Mouse (Mus musculus): ENCODE data around the gene Col27a1. TPM values are rescaled to one million over a fixed set of nuclear protein-coding genes. Genes with fewer than 3 reads are reported as not detected.

Col27a1 gene
- total and polyA plus RNA-seq, 2 experiments from 2014 or later, result 1.2 to 8.2 TPM

DNA sequence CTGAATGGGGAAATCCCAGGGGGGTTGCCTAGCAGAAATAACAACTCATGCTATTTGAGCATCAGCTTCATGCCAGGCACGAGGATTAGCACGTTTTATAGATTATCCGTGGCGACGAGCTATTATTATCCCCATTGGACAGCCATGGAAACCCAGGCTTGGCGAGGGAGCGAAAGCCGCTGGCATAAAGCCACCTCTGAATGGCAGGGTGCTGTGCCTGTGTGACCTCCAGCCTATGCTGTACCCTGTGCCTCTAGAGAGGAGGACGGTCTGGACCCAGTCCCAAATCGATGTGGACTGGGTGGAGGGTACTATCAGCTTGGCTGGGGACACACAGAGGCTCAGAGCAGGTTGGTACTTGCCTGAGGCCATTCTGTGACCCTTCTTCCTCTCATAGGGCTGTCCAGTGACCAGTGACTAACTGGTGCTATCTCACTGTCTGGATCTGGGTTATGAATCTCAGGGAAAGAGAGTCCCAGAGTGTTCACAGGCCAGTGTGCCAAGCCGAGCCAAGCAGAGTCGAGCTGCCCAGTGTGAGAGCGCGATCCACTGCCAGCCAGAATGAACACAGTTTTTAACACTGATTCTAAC lies 16.3 kb downstream of the Col27a1 start:
- Histone ChIP-seq H3K27ac (ENCODE audit: low read depth) (peak overlapping the region; percentile 80), H3K9me3 (replicated peaks; ENCODE audit: control insufficient read depth, low read length) (no peaks in the 10 kb centered on the region), H3K9ac (replicated peaks; ENCODE audit: low read depth, low read length) (no peak overlapping the region), H3K4me1 (ENCODE audit: control insufficient read depth, insufficient read depth) (peaks cover 58% of the 10 kb centered on the region), H3K27me3 (ENCODE audit: control insufficient read depth, insufficient read depth, low read length) (no peaks in the 10 kb centered on the region), H3K36me3 (replicated peaks; ENCODE audit: control insufficient read depth, insufficient read depth, low read length) (no peaks in the 10 kb centered on the region; the same call in 1 of the 2 replicates), H3K4me3 (ENCODE audit: low read depth, low read length) (no peak overlapping the region), H3K4me2 (ENCODE audit: low read depth, low read length) (no peak overlapping the region)
- 29% methylated on average over 14 of the region's 14 CpGs for WGBS
- peak; percentile 38; the same call in 1 of the 2 replicates for TF ChIP-seq EP300 (IDR thresholded peaks at IDR 0.05; ENCODE audit: low read depth)
- TF ChIP-seq CTCF (IDR thresholded peaks at IDR 0.05; ENCODE audit: low read depth), result no peak
- peak; percentile 57 for DNase-seq (ENCODE audit: low spot score)
- peak; percentile 53 for ATAC-seq (ENCODE audit: insufficient read depth, low read depth)

- H3K27me3 ChIP-seq (ENCODE audit: control insufficient read depth, insufficient read depth, low read length), result no peaks in the 10 kb centered on the region
- H3K9me3 ChIP-seq (replicated peaks; ENCODE audit: control insufficient read depth, low read length), result no peaks in the 10 kb centered on the region
- ATAC-seq (ENCODE audit: insufficient read depth, low read depth) (peak; percentile 40), DNase-seq (ENCODE audit: low spot score) (peak; percentile 74)
- no peak overlapping the region for H3K9ac ChIP-seq (replicated peaks; ENCODE audit: low read depth, low read length)
- peaks cover 58% of the 10 kb centered on the region for H3K4me1 ChIP-seq (ENCODE audit: control insufficient read depth, insufficient read depth)
- H3K36me3 ChIP-seq (replicated peaks; ENCODE audit: control insufficient read depth, insufficient read depth, low read length), result no peaks in the 10 kb centered on the region
- TF ChIP-seq EP300 (IDR thresholded peaks at IDR 0.05; ENCODE audit: low read depth), result no peak
- no peak for TF ChIP-seq CTCF (IDR thresholded peaks at IDR 0.05; ENCODE audit: low read depth)
- no peak overlapping the region for H3K4me2 ChIP-seq (ENCODE audit: low read depth, low read length)
- WGBS, result 26% methylated on average over 1 of the region's 1 CpGs
- no peak overlapping the region for H3K4me3 ChIP-seq (ENCODE audit: low read depth, low read length)
- H3K27ac ChIP-seq (ENCODE audit: low read depth), result no peak overlapping the region
Observed at GRCm38 (mm10) chr4:63231121-63231520, 17.3 kb downstream of the Col27a1 start.

GRCm38 (mm10) chr4:63232542-63233020 lies 18.8 kb downstream of the Col27a1 start:
- peaks cover 62% of the 10 kb centered on the region for H3K4me1 ChIP-seq (ENCODE audit: control insufficient read depth, insufficient read depth)

GRCm38 (mm10) chr4:63233557-63234452 lies 20.0 kb downstream of the Col27a1 start:
- ATAC-seq (ENCODE audit: insufficient read depth, low read depth) (0 out of 2 replicates have a peak, but pooled peaks have one; percentile 22), DNase-seq (ENCODE audit: low spot score) (peak; percentile 78)
- H3K9ac ChIP-seq (replicated peaks; ENCODE audit: low read depth, low read length), result no peak overlapping the region

More at GRCm38 (mm10) chr4:63232542-63233020, 18.8 kb downstream of the Col27a1 start:
- ATAC-seq (ENCODE audit: insufficient read depth, low read depth) (no peak), DNase-seq (ENCODE audit: low spot score) (no peak)
- H3K4me3 ChIP-seq (ENCODE audit: low read depth, low read length), result no peak overlapping the region
- WGBS, result 36% methylated on average over 2 of the region's 2 CpGs
- peak overlapping the region; percentile 37; the same call in 1 of the 2 replicates for H3K27ac ChIP-seq (ENCODE audit: low read depth)
- no peak overlapping the region for H3K9ac ChIP-seq (replicated peaks; ENCODE audit: low read depth, low read length)
- no peak overlapping the region for H3K4me2 ChIP-seq (ENCODE audit: low read depth, low read length)
- TF ChIP-seq CTCF (IDR thresholded peaks at IDR 0.05; ENCODE audit: low read depth) (no peak), EP300 (IDR thresholded peaks at IDR 0.05; ENCODE audit: low read depth) (no peak)
- no peaks in the 10 kb centered on the region for H3K36me3 ChIP-seq (replicated peaks; ENCODE audit: control insufficient read depth, insufficient read depth, low read length)
- no peaks in the 10 kb centered on the region for H3K9me3 ChIP-seq (replicated peaks; ENCODE audit: control insufficient read depth, low read length)
- no peaks in the 10 kb centered on the region for H3K27me3 ChIP-seq (ENCODE audit: control insufficient read depth, insufficient read depth, low read length)

DNA sequence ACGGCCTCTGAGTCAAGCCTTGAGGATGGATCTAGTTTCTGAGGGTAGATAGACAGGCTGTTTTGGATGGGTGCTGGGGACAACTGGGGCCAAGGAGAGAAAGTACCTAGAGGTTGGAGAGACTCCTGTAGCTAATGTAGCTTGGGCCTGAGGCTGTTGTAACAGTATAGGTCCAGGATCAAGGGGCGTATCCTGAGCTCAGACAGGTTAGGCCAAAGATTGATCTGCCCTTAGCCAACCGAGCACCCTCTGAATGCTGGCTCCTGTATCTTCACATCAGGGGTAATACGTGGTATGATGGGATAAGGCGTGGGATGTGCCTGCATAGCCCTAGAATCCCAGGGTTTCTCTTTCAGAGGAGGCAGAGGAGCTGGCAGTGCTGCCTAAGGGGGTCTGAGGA lies 21.0 kb downstream of the Col27a1 start:
- Histone ChIP-seq H3K4me1 (ENCODE audit: control insufficient read depth, insufficient read depth) (peaks cover 54% of the 10 kb centered on the region), H3K36me3 (replicated peaks; ENCODE audit: control insufficient read depth, insufficient read depth, low read length) (no peaks in the 10 kb centered on the region), H3K4me3 (ENCODE audit: low read depth, low read length) (no peak overlapping the region), H3K27me3 (ENCODE audit: control insufficient read depth, insufficient read depth, low read length) (no peaks in the 10 kb centered on the region), H3K27ac (ENCODE audit: low read depth) (no peak overlapping the region), H3K9ac (replicated peaks; ENCODE audit: low read depth, low read length) (no peak overlapping the region), H3K4me2 (ENCODE audit: low read depth, low read length) (no peak overlapping the region), H3K9me3 (replicated peaks; ENCODE audit: control insufficient read depth, low read length) (no peaks in the 10 kb centered on the region)
- WGBS, result 95% methylated on average over 5 of the region's 5 CpGs
- TF ChIP-seq EP300 (IDR thresholded peaks at IDR 0.05; ENCODE audit: low read depth) (no peak), CTCF (IDR thresholded peaks at IDR 0.05; ENCODE audit: low read depth) (no peak)
- ATAC-seq (ENCODE audit: insufficient read depth, low read depth) (no peak), DNase-seq (ENCODE audit: low spot score) (no peak)

More at GRCm38 (mm10) chr4:63233557-63234452, 20.0 kb downstream of the Col27a1 start:
- TF ChIP-seq EP300 (IDR thresholded peaks at IDR 0.05; ENCODE audit: low read depth) (no peak), CTCF (IDR thresholded peaks at IDR 0.05; ENCODE audit: low read depth) (no peak)
- H3K36me3 ChIP-seq (replicated peaks; ENCODE audit: control insufficient read depth, insufficient read depth, low read length), result no peaks in the 10 kb centered on the region
- H3K4me1 ChIP-seq (ENCODE audit: control insufficient read depth, insufficient read depth), result peaks cover 65% of the 10 kb centered on the region
- WGBS, result 17% methylated on average over 7 of the region's 7 CpGs
- H3K27ac ChIP-seq (ENCODE audit: low read depth), result peak overlapping the region; percentile 25; the same call in 1 of the 2 replicates
- no peaks in the 10 kb centered on the region for H3K27me3 ChIP-seq (ENCODE audit: control insufficient read depth, insufficient read depth, low read length)
- H3K9me3 ChIP-seq (replicated peaks; ENCODE audit: control insufficient read depth, low read length), result no peaks in the 10 kb centered on the region
- no peak overlapping the region for H3K4me2 ChIP-seq (ENCODE audit: low read depth, low read length)
- no peak overlapping the region for H3K4me3 ChIP-seq (ENCODE audit: low read depth, low read length)

Measured in heart, postnatal 0 days (tissue).